Mouse (Mus musculus): Measurements from ENCODE around the gene Ica1. TPM values are rescaled to one million over a fixed set of nuclear protein-coding genes. Genes with fewer than 3 reads are reported as not detected.

Gene Ica1
- total RNA-seq, 2 experiments from 2014 or later, result 67.4 to 78.2 TPM

GRCm38 (mm10) chr6:8659194-8659959, 118.9 kb downstream of the Ica1 start:
- intact Hi-C loops (cut with DNase I), result no loop called here
- peak in 1 of 2 experiments; percentile 46 for DNase-seq (ENCODE audit: low spot score in 2 of 2)

- no peak for DNase-seq (ENCODE audit: low spot score in 2 of 2)
These were observed 119.9 kb downstream of the Ica1 start for GRCm38 (mm10) chr6:8658431-8658830.

GRCm38 (mm10) chr6:8657459-8657858, 120.8 kb downstream of the Ica1 start:
- intact Hi-C loops (cut with DNase I), result no loop called here
- DNase-seq (ENCODE audit: low spot score in 2 of 2), result no peak

More at GRCm38 (mm10) chr6:8658431-8658830, 119.9 kb downstream of the Ica1 start:
- intact Hi-C loops (cut with DNase I), result no loop called here

GRCm38 (mm10) chr6:8655454-8655853, 122.8 kb downstream of the Ica1 start:
- DNase-seq (ENCODE audit: low spot score in 2 of 2), result no peak
- intact Hi-C loops (cut with DNase I), result no loop called here

- intact Hi-C loops (cut with DNase I), result no loop called here
- no peak for DNase-seq (ENCODE audit: low spot score in 2 of 2)
These were observed 127.9 kb downstream of the Ica1 start for GRCm38 (mm10) chr6:8650413-8650812.

- DNase-seq (ENCODE audit: low spot score in 2 of 2), result no peak
- intact Hi-C loops (cut with DNase I), result no loop called here
These were observed 128.9 kb downstream of the Ica1 start for GRCm38 (mm10) chr6:8649295-8649865.

GRCm38 (mm10) chr6:8648185-8648901, 129.9 kb downstream of the Ica1 start:
- intact Hi-C loops (cut with DNase I), result no loop called here
- DNase-seq (ENCODE audit: low spot score in 2 of 2), result no peak

- intact Hi-C loops (cut with DNase I), result no loop called here
- no peak for DNase-seq (ENCODE audit: low spot score in 2 of 2)
These were observed 130.6 kb downstream of the Ica1 start for GRCm38 (mm10) chr6:8647513-8648184.

- no peak for DNase-seq (ENCODE audit: low spot score in 2 of 2)
- intact Hi-C loops (cut with DNase I), result no loop called here
These were observed 132.6 kb downstream of the Ica1 start for GRCm38 (mm10) chr6:8645708-8646107.

GRCm38 (mm10) chr6:8644703-8645102, 133.6 kb downstream of the Ica1 start:
- DNase-seq (ENCODE audit: low spot score in 2 of 2), result peak; percentile 59 to 70
- intact Hi-C loops (cut with DNase I), result no loop called here

- intact Hi-C loops (cut with DNase I), result no loop called here
These were observed 137.4 kb downstream of the Ica1 start for GRCm38 (mm10) chr6:8640863-8641262.

GRCm38 (mm10) chr6:8639526-8639925, 138.8 kb downstream of the Ica1 start:
- DNase-seq (ENCODE audit: low spot score in 2 of 2), result no peak
- intact Hi-C loops (cut with DNase I), result no loop called here

More at GRCm38 (mm10) chr6:8640863-8641262, 137.4 kb downstream of the Ica1 start:
- DNase-seq (ENCODE audit: low spot score in 2 of 2), result no peak

- intact Hi-C loops (cut with DNase I), result no loop called here
- DNase-seq (ENCODE audit: low spot score in 2 of 2), result peak; percentile 33 to 38
These were observed 139.4 kb downstream of the Ica1 start for GRCm38 (mm10) chr6:8638899-8639298.

- DNase-seq (ENCODE audit: low spot score in 2 of 2), result peak in 1 of 2 experiments; percentile 43
- intact Hi-C loops (cut with DNase I), result no loop called here
These were observed 140.2 kb downstream of the Ica1 start for GRCm38 (mm10) chr6:8638122-8638521.

- DNase-seq (ENCODE audit: low spot score in 2 of 2), result no peak
These were observed 145.6 kb downstream of the Ica1 start for GRCm38 (mm10) chr6:8632701-8633100.

GRCm38 (mm10) chr6:8631986-8632632, 146.2 kb downstream of the Ica1 start:
- DNase-seq (ENCODE audit: low spot score in 2 of 2), result no peak
- intact Hi-C loops (cut with DNase I), result no loop called here

More at GRCm38 (mm10) chr6:8632701-8633100, 145.6 kb downstream of the Ica1 start:
- intact Hi-C loops (cut with DNase I), result no loop called here

- no peak for DNase-seq (ENCODE audit: low spot score in 2 of 2)
- intact Hi-C loops (cut with DNase I), result no loop called here
These were observed 146.9 kb downstream of the Ica1 start for GRCm38 (mm10) chr6:8631362-8631761.

GRCm38 (mm10) chr6:8630531-8630930, 147.8 kb downstream of the Ica1 start:
- intact Hi-C loops (cut with DNase I), result no loop called here

GRCm38 (mm10) chr6:8628715-8629267, 149.5 kb downstream of the Ica1 start:
- intact Hi-C loops (cut with DNase I), result no loop called here
- no peak for DNase-seq (ENCODE audit: low spot score in 2 of 2)

More at GRCm38 (mm10) chr6:8630531-8630930, 147.8 kb downstream of the Ica1 start:
- no peak for DNase-seq (ENCODE audit: low spot score in 2 of 2)

All from left cerebral cortex, postnatal 36 days (tissue).